Mouse (Mus musculus): Measurements from ENCODE around the gene Calcoco2.

The Calcoco2 gene

DNA sequence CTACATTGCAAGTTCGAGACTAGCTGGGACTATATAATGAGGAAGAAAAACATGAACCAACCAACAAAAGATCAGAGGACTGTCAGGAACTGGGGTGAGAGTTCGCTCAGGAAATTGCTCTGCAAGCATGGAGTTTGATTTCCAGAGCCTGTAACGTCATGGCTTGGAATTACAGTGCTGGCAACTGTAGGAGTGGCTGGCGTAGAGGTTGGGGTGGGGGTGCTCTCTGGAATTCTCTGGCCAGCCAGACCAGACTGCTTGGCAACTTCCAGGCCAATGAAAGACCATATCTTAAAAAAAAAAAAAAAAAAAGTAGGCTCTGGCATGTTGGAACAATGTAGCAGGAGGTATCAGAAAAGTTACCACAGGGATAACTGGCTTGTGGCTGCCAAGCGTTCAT lies 31.0 kb downstream of the Calcoco2 start:
- in situ Hi-C loops (cut with MboI, MseI), result no loop called here

DNA sequence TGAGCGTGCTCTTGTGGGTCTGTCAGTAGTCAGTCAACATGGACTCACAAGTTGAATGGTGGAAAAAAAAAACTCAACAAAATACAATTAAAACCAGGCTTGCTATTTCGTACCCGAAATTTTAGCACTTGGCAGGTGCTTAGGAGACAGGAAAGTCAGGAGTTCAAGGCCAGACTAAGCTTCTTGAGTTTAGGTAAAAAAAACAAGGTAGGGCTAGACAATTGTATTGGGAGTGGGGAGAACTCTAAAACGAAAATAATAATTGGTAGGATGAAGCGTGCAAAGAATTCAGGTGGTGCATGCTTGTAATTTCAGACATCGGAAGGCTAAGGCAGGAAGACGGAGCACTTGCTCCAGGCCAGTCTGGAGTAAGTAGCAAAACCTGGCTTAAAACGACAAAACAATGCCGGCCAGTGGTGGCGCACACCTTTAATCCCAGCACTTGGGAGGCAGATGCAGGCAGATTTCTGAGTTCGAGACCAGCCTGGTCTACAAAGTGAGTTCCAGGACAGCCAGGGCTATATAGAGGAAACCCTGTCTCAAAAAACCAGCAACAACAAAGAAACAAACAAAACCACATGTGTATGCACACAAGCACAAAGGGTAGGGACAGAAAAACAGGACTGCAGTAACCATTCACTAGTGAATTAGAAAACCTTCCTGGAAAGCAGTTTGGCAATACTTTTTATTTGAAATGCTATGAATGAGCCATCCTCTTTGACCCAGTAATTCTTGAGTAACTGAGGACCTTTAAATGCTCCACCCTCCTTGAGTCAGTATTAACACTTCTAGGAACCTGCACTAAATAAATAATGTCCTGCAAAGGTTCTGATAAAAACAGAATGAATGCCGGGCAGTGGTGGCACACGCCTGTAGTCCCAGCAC lies 35.3 kb downstream of the Calcoco2 start:
- in situ Hi-C loops (cut with MboI, MseI), result no loop called here

DNA sequence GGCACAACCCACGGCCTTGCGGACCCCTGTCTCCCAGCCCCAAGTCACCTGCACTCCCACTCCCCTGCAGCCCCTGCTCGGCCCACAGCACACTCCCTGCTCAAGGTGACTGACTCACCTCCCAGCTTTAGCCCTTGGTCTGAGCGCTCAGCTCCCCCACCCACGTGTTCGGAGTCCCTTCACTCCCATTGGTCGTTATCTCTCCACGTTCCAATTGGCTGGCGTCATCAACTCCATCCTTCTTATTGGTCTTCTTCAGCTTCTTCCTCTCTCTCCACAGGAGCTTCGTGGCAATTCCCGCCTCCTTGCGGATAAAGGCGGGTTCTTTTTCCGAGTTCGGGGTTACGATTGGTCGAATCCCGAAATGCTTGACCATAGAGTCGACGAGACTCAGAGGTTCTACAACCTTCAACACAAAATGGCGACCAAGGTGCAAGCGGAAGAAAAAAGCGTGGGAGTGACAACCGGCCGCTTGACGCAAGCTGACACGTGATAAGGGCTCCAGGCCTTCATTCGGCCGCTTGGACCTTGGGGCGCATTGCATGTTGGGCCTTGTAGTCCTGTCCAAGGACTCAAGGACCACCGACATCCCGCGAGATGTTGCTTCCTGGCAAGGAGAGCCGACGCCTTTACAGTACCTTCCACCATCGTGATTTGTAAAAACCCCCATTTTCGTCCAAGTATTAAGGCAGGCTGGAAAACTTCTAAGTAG lies 36.1 kb downstream of the Calcoco2 start, which contains the start of gene Atp5g1:
TSS of gene Atp5g1 (minus strand) at position 162 of the 712 bp plus-strand sequence.
- in situ Hi-C loops (cut with MboI, MseI), result no loop called here

DNA sequence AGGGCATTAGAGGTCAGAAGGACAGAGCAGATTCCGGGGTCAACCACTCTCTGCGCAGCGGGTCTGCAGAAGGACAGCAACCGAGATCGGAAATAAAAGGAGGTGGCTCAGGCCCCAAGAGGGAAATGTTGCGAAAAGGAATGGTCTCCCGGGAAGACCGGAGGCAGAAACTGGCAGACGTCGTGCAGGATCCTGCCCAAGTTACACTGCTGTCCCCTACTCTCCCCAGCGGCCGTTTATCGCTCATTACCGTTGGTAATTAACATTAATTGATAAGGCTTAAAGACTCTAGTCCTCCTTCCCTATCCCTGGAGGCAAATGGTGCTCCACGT lies 36.6 kb downstream of the Calcoco2 start:
- in situ Hi-C loops (cut with MboI, MseI), result no loop called here

DNA sequence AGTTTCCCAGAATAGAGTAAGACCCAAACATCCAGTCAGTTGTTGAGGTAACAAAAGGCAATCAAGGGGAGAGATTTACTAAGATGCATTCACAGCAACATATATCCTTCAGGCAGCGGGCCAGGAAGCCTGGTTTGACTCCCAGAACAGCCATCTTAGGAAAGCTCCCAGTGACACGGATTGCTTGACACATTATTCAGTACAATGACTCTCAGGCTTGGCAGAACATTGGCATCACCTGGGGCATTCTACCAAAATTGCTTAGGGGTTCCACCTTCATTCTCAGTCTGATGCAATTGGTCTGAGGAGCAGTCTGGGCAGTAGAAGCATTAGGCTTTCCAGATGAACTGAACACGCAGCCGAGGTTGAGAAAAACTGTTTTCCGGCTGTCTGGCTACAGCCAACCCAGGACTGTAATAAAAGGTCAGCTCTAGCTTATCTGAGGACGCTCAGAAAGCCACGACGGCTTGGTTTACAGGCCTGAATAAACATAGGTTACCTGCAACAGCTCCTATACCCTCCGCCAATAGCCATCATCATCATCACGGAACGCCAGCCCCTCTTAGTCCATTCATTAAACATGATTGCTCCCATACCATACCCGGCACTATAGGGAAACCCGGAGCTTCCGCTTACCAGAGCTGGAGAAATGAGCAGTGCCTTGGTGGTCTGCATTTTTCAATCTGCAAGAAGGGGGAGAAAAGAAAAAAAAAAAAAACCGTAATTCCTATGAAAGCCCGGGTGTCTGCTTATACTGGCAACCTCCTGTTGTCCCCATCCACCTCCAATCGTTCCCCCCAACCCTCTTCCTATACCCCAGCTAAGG lies 37.2 kb downstream of the Calcoco2 start:
- in situ Hi-C loops (cut with MboI, MseI), result no loop called here

DNA sequence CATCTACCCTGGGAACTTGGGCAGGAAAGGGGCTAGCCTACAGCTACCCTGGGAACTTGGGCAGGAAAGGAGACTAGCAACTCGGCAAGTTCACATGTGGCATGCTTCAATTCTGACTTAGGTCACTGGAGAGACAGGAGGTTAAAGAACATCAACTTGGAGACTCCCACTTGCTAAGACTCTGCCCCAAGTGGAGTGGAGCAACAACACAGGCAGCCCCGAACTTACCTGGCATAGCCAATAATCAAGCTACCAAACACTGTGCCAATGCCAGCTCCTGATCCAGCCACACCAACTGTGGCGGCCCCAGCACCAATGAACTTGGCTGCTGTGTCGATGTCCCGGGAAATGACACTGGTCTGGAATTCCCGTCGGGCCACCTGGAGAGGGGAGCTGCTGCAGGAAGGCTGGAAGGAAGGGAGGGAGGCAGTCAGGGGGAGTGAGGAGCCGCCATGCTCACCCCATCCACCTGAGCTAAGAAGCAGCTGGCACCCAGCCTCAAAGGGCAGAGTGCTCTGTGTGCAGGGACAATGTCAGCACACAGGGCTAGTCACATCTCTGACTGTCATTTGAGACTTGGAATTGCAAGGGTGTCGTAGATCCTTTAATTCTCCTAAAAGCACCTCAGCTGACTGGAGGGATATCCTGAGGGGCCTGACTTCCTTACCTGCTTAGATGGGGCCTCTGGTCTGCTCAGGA lies 38.3 kb downstream of the Calcoco2 start:
- in situ Hi-C loops (cut with MboI, MseI), result no loop called here

DNA sequence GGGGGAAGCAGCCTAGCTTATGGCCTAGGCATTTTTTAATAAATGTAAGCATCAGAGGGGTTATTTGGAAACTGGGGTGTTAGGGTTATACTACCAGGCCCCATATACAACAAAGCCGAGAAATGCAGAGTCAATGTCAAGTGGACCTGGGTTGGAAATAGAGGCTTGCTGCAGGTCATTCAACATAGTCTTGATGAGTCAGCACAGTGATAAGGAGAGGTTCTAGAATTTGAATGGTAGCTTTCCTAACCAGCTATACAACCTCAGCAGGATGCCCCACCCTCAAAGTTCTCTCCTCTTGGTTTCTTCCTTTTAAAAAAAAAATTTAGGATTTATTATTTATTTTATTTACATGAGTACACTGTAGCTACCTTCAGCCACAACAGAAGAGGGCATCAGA lies 40.8 kb downstream of the Calcoco2 start:
- in situ Hi-C loops (cut with MboI, MseI), result no loop called here

DNA sequence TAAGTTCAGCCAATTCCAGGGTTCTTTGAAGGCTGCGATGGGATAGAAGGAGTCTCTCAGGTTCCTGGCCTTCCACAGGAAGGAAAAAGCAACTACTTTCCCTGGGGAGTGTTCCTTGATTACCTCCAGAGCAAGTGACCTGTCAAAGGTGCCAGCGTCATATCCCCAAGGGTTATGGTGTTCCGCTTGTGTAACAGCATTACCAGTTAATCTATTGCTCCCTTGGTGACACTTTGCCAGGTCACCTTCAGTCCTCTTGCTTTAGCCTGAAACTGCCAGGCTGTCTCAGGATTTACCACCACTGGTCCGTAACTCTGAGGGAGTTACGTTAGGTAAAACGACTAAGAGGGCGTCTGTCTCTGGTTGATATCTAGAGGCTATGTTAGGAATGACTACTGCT lies 41.4 kb downstream of the Calcoco2 start:
- in situ Hi-C loops (cut with MboI, MseI), result no loop called here

DNA sequence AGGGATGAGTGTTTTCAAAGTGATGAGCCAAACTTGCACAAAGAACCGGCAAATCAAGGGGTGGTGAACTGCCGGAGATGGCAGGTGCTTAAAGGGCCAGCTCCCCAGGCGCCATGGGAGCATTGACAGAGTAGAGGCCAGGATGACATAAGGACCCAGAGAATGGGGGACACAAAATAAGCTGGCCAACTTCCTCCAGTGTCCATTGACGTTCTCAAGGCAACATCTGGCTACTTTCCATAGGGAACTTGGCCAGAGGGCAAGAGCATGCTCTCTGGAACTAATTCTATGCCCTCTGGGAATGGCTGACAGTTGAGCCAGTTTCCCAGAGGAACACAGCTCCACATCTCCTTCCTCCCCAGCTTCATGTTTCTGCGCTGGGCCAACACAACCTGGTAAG lies 43.5 kb downstream of the Calcoco2 start:
- in situ Hi-C loops (cut with MboI, MseI), result no loop called here

DNA sequence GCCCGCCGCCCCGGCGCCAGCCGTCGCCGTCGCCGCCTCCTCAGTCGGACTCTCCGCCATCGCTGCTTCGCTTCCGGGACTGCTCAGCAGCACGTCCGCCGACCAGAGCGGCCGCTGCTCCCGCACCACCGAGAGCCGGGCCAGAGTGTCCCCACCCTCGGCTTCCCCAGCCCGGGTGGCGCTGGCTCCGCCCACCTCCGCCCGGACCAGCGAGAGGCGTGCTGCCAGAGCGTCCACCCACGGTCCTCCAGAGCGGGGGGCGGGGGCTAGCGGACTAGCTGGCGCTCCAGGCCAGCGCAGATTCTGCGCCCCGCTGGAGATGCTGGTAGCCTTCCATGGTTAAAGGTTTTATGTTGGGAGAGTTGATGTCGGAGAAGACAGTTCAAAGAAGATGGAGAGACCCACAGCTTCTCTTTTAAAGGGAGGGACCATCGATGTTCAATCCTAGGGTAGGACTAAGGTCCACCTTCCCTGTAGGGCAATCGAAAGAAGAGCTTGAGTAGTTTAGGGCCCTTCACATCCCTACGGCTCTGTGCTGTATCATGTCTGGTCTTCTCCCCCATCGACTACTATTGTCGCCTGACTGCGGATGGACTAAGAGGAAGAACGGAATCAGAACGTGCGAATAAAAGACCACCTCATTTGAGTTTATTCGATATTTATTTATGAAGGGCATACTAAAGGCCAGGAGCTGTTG lies 46.4 kb downstream of the Calcoco2 start, which contains the start of gene Ube2z:
TSS of gene Ube2z (minus strand) at position 174 of the 697 bp plus-strand sequence.
- in situ Hi-C loops (cut with MboI, MseI), result no loop called here

DNA sequence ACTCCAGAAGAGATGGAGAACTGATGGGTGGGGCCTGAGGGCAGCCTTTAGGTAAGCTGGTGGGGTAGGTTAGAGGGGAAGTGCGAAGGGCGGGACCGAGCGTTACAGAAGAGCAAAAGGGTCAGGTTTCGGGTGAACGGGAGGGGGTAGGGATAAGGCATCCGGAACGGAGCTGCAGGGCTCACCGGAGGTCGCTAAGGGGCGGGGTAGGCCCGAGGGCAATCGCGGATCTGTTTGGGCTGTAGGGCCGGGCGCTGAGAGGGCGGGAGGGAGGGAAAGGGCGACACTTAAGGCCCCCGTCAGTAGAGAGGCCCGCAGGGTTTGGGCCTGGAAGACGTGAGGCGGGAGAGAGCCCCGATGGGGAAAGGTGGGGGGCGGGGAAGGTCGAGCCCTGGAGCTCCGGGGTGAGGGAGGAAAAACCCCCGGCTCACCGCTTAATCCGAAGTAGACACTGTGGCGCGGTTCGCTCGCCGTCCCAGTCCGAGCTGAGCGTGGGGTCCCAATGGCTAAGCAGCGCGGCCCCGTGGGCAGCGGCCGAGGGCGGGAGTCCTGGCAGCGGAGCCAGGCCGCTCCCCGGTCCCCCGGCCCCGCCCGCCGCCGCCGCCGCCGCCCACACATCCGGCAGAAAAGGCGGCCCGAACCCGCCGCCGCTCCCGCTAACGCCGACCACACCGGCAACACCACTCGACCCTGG lies 47.1 kb downstream of the Calcoco2 start:
- in situ Hi-C loops (cut with MboI, MseI), result no loop called here

DNA sequence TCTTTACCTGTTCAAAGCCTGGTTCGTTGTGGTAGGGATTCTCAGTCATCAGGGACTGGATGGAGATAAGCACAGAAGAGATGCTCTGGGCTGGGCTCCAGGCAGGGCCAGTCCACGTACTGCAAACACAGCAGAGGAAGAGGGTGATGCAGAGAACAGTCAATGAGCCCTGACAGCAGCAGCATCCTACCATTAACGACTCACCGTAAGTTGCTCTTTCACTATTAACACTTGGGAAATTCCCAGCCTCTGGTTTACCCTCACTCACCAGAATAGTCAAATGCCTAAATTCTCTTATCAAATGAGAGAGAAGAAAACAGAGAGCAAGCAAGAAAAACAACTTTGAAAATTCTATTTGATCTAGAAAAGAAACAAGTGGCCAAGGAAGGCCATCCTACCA lies 53.5 kb downstream of the Calcoco2 start:
- in situ Hi-C loops (cut with MboI, MseI), result no loop called here

DNA sequence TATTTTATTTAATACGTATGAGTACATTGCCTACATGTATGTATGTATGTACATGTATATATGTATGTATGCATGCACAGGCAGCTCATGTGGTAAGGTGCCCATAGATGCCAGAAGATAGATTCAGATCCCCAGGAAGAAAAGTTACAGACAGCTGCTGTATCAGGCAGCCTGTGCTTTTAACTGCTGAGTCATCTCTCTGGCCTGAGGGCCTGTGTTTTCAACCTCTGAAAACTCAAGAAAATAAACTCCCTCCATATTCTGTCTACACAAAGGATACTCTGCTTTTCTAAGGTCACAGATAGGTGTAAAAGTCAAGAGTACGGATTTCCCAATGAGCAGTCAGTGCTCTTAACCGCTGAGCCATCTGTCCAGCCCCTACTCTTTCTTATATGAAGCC lies 60.9 kb downstream of the Calcoco2 start:
- in situ Hi-C loops (cut with MboI, MseI), result no loop called here

DNA sequence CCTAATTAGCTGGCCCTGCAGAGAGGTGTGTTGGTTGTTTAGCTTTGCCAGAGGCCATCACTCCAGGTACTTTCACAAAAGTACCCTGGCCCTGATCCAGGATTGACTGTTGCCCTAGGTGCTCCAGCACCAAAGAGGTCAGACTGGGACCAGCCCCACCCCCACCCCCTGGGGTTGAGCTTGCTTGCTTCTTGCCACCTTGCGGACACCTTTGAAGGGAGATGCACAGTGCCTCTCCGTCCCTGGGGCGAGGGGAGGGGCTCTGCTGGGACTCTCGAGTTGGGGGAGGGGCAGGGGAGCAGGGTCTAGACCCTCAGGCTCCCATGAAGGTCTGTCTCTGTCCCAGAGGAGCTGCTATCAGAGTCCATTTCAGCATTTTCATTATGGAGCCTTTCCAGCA lies 61.8 kb downstream of the Calcoco2 start:
- in situ Hi-C loops (cut with MboI, MseI), result no loop called here
